Mouse (Mus musculus): ENCODE measurements at regions not wholly inside any gene's neighbourhood (a gene's known extent, or its start where the extent isn't known, plus 50 kb on each side); places are given as distances from the start of the nearest gene placed in this dataset.

DNA sequence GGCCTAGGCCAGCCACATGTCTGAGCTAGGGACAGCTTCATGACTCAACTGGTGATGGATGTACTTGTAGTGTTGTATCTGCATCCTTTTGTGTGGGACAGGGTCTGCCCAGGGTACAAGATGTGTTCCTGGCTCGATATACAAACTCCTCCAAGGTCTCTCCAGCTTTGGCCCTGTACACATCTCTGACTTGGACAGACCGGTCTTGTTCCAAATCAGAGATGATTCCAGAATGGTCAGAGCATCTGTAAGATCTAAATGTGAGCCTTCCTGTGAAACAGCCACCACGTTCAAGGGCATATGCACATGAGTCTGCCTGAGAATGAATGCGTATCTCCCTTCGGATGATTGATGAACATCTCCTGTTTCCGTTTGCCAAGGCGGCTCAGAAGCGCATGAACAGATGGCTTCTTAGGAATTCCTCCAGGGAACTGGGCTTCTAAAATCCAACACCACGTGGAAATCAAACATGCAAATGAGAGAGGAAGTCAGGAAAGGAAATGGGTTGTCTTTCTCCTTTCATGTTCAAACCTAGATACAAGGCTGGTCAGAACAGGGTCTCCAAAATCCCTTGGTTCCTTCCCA is 172.7 kb upstream of the Fstl4 start:
- 68% methylated on average over 9 of the region's 9 CpGs for WGBS
- Histone ChIP-seq H3K9me3 (replicated peaks) (no peaks in the 10 kb centered on the region), H3K27me3 (no peaks in the 10 kb centered on the region)

DNA sequence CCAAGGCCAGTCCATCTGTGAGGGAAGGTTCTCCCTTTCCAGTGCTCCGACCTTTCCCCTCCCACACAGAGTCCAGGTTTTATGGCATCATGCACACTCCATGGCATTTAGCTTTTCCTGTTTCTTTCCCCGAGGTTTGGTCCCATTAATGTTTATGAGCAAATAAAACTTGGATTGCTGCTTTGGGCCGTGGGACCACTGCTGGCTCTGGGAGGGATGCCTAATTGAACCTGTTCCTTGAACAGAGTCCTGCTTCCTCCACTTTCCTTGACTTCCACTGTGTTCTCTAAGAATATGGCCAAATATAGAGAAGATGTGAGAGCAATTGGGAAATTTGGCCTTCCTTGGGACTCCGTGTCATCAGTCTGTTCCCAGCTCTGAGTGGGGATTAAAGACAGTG is 170.3 kb upstream of the Fstl4 start:
- ATAC-seq (ENCODE audit: insufficient number of reproducible peaks, low FRiP score, low TSS enrichment, low read depth), result no peak
- no peaks in the 10 kb centered on the region for H3K4me1 ChIP-seq
- no peak overlapping the region for H3K4me2 ChIP-seq (replicated peaks)
- H3K4me3 ChIP-seq (replicated peaks), result no peak overlapping the region
- no peak overlapping the region for H3K9ac ChIP-seq
- H3K27ac ChIP-seq (replicated peaks), result no peak overlapping the region
- no peaks in the 10 kb centered on the region for H3K27me3 ChIP-seq
- H3K9me3 ChIP-seq (replicated peaks), result no peaks in the 10 kb centered on the region
- H3K36me3 ChIP-seq, result no peaks in the 10 kb centered on the region
- WGBS, result 86% methylated on average over 4 of the region's 4 CpGs

More for the DNA sequence above, 172.7 kb upstream of the Fstl4 start:
- Histone ChIP-seq H3K4me2 (replicated peaks) (no peak overlapping the region), H3K4me3 (replicated peaks) (no peak overlapping the region), H3K36me3 (no peaks in the 10 kb centered on the region), H3K27ac (replicated peaks) (no peak overlapping the region), H3K4me1 (no peaks in the 10 kb centered on the region), H3K9ac (no peak overlapping the region)
- ATAC-seq (ENCODE audit: insufficient number of reproducible peaks, low FRiP score, low TSS enrichment, low read depth), result no peak

DNA sequence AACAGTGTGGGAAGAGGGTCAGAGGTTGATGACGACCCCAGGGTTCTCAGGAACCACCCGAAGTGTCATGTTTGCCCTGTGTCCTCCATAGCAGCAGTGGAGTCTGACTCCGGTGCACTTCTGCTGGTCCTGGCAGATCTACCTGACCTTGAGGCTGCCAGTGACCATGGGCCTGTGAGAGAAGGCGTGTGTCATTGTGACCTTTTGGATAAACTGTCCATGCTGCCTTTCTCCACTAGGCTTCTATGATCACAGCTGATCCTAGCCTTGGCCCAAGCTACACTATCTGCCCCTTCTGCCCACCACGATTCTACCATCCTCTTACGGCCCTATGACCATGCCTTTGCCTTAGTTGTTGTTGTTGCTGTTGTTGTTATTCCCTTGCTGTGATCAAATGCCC is 163.2 kb upstream of the Fstl4 start:
- Histone ChIP-seq H3K4me3 (replicated peaks) (no peak overlapping the region), H3K4me2 (replicated peaks) (no peak overlapping the region), H3K9me3 (replicated peaks) (no peaks in the 10 kb centered on the region), H3K27ac (replicated peaks) (no peak overlapping the region), H3K9ac (no peak overlapping the region), H3K36me3 (no peaks in the 10 kb centered on the region), H3K27me3 (no peaks in the 10 kb centered on the region), H3K4me1 (0 out of 2 replicates have a peak, but pooled peaks cover 4% of the 10 kb centered on the region)
- WGBS, result 81% methylated on average over 6 of the region's 6 CpGs
- ATAC-seq (ENCODE audit: insufficient number of reproducible peaks, low FRiP score, low TSS enrichment, low read depth), result no peak

DNA sequence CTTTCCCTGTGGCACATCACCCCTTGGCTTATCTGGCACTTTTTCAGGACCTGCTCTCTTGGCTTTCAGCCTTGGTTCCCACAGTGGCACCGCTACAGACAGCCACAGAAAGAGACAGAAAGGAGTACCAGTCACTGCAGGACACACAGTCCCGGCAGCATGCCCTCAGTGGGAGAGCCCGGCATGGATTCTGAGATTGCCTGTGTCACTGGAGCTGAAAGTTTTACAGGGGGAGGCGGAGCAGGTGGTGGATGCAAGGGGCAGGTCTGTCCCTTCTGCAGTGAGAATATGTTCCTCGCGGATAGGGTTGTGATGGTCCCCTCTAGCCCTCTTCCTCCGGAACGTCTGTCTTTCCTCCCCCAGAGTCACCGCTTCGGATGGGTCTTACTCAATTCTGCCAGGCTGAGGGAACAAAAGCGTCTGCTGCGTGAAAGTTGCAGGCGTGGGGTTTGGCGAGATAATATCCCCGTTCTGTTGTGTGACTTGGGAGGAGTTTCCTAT is 162.3 kb upstream of the Fstl4 start:
- H3K36me3 ChIP-seq, result no peaks in the 10 kb centered on the region
- H3K4me3 ChIP-seq (replicated peaks), result no peak overlapping the region
- H3K9ac ChIP-seq, result no peak overlapping the region
- H3K27ac ChIP-seq (replicated peaks), result no peak overlapping the region
- WGBS, result 72% methylated on average over 15 of the region's 15 CpGs
- no peaks in the 10 kb centered on the region for H3K27me3 ChIP-seq
- H3K4me1 ChIP-seq, result 0 out of 2 replicates have a peak, but pooled peaks cover 4% of the 10 kb centered on the region
- ATAC-seq (ENCODE audit: insufficient number of reproducible peaks, low FRiP score, low TSS enrichment, low read depth), result no peak
- H3K9me3 ChIP-seq (replicated peaks), result no peaks in the 10 kb centered on the region
- no peak overlapping the region for H3K4me2 ChIP-seq (replicated peaks)

DNA sequence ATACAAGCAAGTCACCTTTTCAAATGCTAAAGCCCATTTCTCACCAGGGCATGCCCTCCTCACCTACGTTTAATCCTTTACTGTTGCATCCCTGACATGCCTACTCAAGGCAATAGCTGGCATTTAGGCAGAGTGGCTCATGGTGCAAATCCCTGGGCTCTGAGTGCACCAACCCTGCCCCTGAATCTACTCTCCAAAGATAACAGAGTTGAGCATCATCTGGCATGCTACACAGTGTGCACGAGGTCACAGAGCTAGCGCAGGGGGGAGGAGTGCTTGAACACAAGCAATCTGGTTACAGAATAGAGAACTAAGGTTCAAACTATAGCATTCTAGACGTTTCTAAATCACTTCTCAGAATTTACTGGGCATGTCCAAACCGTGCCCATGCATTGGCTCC is 161.6 kb upstream of the Fstl4 start:
- 57% methylated on average over 5 of the region's 5 CpGs for WGBS
- Histone ChIP-seq H3K36me3 (no peaks in the 10 kb centered on the region), H3K9me3 (replicated peaks) (no peaks in the 10 kb centered on the region), H3K27ac (replicated peaks) (no peak overlapping the region), H3K9ac (no peak overlapping the region), H3K4me3 (replicated peaks) (no peak overlapping the region), H3K4me1 (0 out of 2 replicates have a peak, but pooled peaks cover 4% of the 10 kb centered on the region), H3K4me2 (replicated peaks) (no peak overlapping the region), H3K27me3 (no peaks in the 10 kb centered on the region)
- no peak for ATAC-seq (ENCODE audit: insufficient number of reproducible peaks, low FRiP score, low TSS enrichment, low read depth)

DNA sequence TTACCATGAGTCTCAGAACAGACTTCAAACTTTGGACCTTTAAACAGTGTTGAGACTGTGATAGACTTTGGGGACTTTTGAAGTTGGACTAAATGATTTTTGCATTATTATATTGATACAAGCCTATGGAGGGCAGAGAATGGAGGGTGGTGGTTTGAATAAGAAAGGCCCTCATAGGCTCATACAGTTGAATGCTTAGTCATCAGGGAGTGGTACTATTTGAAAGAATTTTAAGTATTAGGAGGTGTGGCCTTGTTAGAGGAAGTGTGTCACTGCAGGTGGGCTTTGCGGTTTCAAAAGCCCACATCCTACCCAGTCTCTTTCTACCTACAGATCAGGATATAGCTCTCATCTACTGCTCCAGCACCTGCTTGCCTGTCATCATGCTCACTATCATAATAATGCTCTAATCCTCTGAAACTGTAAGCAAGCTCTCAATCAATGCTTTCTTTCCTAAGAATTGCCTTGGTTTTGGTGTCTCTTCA is 153.7 kb upstream of the Fstl4 start:
- Histone ChIP-seq H3K4me2 (replicated peaks) (no peak overlapping the region), H3K36me3 (no peaks in the 10 kb centered on the region), H3K9ac (no peak overlapping the region), H3K4me1 (no peaks in the 10 kb centered on the region), H3K4me3 (replicated peaks) (no peak overlapping the region), H3K9me3 (replicated peaks) (peaks cover 12% of the 10 kb centered on the region), H3K27me3 (no peaks in the 10 kb centered on the region), H3K27ac (replicated peaks) (no peak overlapping the region)
- no peak for ATAC-seq (ENCODE audit: insufficient number of reproducible peaks, low FRiP score, low TSS enrichment, low read depth)
- WGBS, result 100% methylated on average over 1 of the region's 1 CpGs

DNA sequence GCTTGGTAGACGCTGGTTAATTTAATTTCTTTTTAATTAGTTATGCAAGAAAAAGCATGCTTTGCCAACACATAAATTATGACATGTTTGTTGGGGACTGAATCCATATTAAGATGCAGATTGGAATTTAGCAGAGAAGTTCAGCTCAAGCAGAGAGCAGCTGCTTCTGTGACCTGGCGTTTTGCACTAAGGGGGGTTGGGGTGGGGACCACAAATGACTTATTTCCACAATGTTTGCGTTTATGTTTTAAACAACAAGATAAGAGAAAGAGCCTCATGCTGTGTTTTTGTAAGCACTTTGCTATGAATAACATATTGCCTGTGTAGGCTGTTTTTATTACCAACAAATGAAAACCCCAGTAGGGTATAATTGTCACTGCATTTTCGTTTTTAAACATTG is 148.8 kb upstream of the Fstl4 start:
- H3K9me3 ChIP-seq (replicated peaks), result no peaks in the 10 kb centered on the region
- no peak overlapping the region for H3K4me2 ChIP-seq (replicated peaks)
- H3K9ac ChIP-seq, result no peak overlapping the region
- H3K27me3 ChIP-seq, result peaks cover 5% of the 10 kb centered on the region; the same call in 1 of the 2 replicates
- H3K36me3 ChIP-seq, result no peaks in the 10 kb centered on the region
- H3K27ac ChIP-seq (replicated peaks), result no peak overlapping the region
- no peak overlapping the region for H3K4me3 ChIP-seq (replicated peaks)
- WGBS, result 61% methylated on average over 4 of the region's 4 CpGs
- 0 out of 2 replicates have a peak, but pooled peaks cover 4% of the 10 kb centered on the region for H3K4me1 ChIP-seq
- no peak for ATAC-seq (ENCODE audit: insufficient number of reproducible peaks, low FRiP score, low TSS enrichment, low read depth)

DNA sequence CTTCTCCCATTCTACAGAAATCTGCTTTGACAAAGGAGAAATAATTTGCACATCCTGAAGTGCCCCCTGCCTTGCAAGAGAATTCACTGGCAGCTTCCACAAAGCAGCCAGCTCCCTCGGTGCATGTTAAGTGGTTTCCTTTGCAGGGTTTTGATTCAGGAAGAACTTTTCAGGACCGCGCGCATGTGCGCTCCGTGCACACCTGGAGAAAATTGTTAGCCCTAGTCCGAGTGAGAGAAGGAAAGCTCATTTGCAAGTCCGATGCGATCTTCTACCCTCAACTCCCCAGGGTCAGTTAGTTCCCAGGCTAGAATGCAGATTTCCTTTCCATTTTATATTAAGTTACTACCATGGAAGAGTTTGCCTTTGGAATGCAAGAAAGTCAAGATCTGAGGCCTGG is 145.8 kb upstream of the Fstl4 start:
- no peak overlapping the region for H3K4me2 ChIP-seq (replicated peaks)
- H3K9ac ChIP-seq, result no peak overlapping the region
- H3K4me1 ChIP-seq, result 0 out of 2 replicates have a peak, but pooled peaks cover 4% of the 10 kb centered on the region
- H3K9me3 ChIP-seq (replicated peaks), result no peaks in the 10 kb centered on the region
- no peaks in the 10 kb centered on the region for H3K36me3 ChIP-seq
- H3K4me3 ChIP-seq (replicated peaks), result no peak overlapping the region
- 32% methylated on average over 9 of the region's 9 CpGs for WGBS
- ATAC-seq (ENCODE audit: insufficient number of reproducible peaks, low FRiP score, low TSS enrichment, low read depth), result no peak
- H3K27me3 ChIP-seq, result peaks cover 5% of the 10 kb centered on the region; the same call in 1 of the 2 replicates
- no peak overlapping the region for H3K27ac ChIP-seq (replicated peaks)

DNA sequence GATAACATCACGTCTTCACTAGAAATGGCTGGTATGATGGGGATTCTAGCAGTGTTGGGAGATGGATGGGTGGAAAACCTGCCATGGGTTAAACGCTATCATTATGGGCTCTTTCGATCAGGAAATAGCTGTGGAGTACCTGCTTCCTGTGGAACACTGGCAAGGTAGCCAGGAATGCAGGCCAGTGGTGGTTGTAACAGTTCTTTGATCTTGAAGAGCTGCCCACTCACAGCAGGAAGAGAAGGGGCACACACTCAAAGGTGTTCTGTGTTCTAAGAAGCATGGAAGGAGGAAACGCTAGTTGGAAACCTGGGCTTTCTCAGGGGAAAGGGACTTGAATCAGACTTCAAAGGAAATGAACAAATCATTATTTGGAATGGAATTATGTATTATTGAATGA is 141.6 kb upstream of the Fstl4 start:
- H3K27ac ChIP-seq (replicated peaks), result no peak overlapping the region
- 64% methylated on average over 4 of the region's 4 CpGs for WGBS

DNA sequence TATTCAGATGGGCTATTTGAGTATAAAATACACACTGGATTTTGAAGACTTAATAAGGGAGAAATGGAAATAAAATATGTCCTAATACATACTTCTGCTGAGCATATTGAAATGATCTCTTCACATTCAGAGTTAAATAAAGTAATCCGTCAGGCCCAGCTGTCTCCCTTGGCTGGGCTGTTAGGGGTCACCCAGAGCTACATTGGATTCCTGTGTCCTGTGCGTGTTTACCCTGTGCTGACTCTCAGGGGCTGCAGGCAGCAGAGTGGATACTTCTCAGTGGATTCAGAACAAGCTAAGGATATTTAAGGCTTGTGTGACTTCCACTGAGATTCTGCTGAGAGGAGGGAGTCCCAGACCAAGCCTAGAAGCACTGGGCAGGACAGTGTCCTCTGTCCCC is 135.6 kb upstream of the Fstl4 start:
- Histone ChIP-seq H3K36me3 (no peaks in the 10 kb centered on the region), H3K9me3 (replicated peaks) (no peaks in the 10 kb centered on the region), H3K4me3 (replicated peaks) (no peak overlapping the region), H3K4me1 (no peaks in the 10 kb centered on the region), H3K27ac (replicated peaks) (no peak overlapping the region), H3K9ac (no peak overlapping the region), H3K27me3 (no peaks in the 10 kb centered on the region), H3K4me2 (replicated peaks) (no peak overlapping the region)
- no peak for ATAC-seq (ENCODE audit: insufficient number of reproducible peaks, low FRiP score, low TSS enrichment, low read depth)
- 56% methylated on average over 2 of the region's 2 CpGs for WGBS

More for the DNA sequence above, 141.6 kb upstream of the Fstl4 start:
- Histone ChIP-seq H3K9ac (no peak overlapping the region), H3K4me1 (0 out of 2 replicates have a peak, but pooled peaks cover 4% of the 10 kb centered on the region), H3K9me3 (replicated peaks) (no peaks in the 10 kb centered on the region), H3K27me3 (peaks cover 3% of the 10 kb centered on the region; the same call in 1 of the 2 replicates), H3K36me3 (no peaks in the 10 kb centered on the region), H3K4me2 (replicated peaks) (no peak overlapping the region), H3K4me3 (replicated peaks) (no peak overlapping the region)
- ATAC-seq (ENCODE audit: insufficient number of reproducible peaks, low FRiP score, low TSS enrichment, low read depth), result no peak

DNA sequence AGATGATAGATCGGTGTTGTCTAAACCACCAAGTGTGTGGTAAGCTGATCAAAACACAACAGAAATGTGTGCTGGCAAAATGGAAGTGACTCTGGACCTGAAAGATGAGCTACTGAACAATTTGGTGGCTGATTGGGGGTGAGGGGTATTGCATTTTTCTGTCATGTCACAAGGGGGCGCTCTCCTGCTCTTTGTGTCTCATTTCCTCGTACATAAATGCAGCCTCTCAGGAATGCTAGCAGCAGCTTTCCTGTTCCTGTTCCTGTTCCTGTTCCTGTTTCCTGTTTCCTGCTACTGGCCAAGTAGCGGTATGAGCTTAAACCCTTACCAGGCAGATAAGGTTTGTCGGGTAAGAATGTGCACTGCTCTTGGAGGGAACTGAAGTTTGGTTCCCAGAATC is 134.7 kb upstream of the Fstl4 start:
- H3K36me3 ChIP-seq, result no peaks in the 10 kb centered on the region
- no peak overlapping the region for H3K4me2 ChIP-seq (replicated peaks)
- H3K9ac ChIP-seq, result no peak overlapping the region
- 58% methylated on average over 5 of the region's 5 CpGs for WGBS
- no peaks in the 10 kb centered on the region for H3K27me3 ChIP-seq
- H3K4me3 ChIP-seq (replicated peaks), result no peak overlapping the region
- no peak overlapping the region for H3K27ac ChIP-seq (replicated peaks)
- H3K4me1 ChIP-seq, result no peaks in the 10 kb centered on the region
- no peak for ATAC-seq (ENCODE audit: insufficient number of reproducible peaks, low FRiP score, low TSS enrichment, low read depth)
- no peaks in the 10 kb centered on the region for H3K9me3 ChIP-seq (replicated peaks)

DNA sequence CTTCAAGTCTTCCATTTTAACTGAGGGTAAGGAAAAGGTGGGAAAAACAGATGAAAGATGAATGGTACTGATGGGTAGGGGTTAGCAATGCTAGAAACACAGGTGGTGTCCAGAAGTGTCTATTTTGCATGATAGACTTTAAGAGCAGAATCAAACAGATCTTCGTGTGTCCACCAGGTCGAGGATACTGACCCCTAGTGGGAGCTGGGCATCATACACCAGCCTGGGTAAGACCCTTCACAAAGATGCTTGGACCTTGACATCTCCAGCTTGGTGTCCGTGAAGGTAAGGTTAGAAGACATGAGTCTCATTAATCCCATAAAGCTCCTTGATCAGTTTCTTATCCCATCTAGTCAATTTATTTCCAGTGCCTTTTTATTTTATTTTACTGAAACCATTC is 132.9 kb upstream of the Fstl4 start:
- H3K4me2 ChIP-seq (replicated peaks), result no peak overlapping the region
- no peaks in the 10 kb centered on the region for H3K36me3 ChIP-seq
- ATAC-seq (ENCODE audit: insufficient number of reproducible peaks, low FRiP score, low TSS enrichment, low read depth), result no peak
- no peak overlapping the region for H3K9ac ChIP-seq
- no peaks in the 10 kb centered on the region for H3K4me1 ChIP-seq
- H3K4me3 ChIP-seq (replicated peaks), result no peak overlapping the region
- no peaks in the 10 kb centered on the region for H3K27me3 ChIP-seq
- no peaks in the 10 kb centered on the region for H3K9me3 ChIP-seq (replicated peaks)
- H3K27ac ChIP-seq (replicated peaks), result no peak overlapping the region
- 51% methylated on average over 3 of the region's 3 CpGs for whole genome bisulfite sequencing

All from embryonic facial prominence, embryonic 15.5 days (tissue).